Mouse (Mus musculus): ENCODE data around the gene Aatf.

Aatf gene

GRCm38 (mm10) chr11:84522577-84523320 lies 9.4 kb upstream of the Aatf start:
- DNase-seq (ENCODE audit: low read depth, low spot score): no peak

GRCm38 (mm10) chr11:84521751-84522299 lies 8.5 kb upstream of the Aatf start:
- no peak for DNase-seq (ENCODE audit: low read depth, low spot score)

GRCm38 (mm10) chr11:84521071-84521390 lies 7.7 kb upstream of the Aatf start:
- DNase-seq (ENCODE audit: low read depth, low spot score): no peak

GRCm38 (mm10) chr11:84520269-84521070 lies 7.1 kb upstream of the Aatf start:
- DNase-seq (ENCODE audit: low read depth, low spot score): no peak

- no peak for DNase-seq (ENCODE audit: low read depth, low spot score)
Observed at GRCm38 (mm10) chr11:84519576-84520268, 6.4 kb upstream of the Aatf start.

DNA sequence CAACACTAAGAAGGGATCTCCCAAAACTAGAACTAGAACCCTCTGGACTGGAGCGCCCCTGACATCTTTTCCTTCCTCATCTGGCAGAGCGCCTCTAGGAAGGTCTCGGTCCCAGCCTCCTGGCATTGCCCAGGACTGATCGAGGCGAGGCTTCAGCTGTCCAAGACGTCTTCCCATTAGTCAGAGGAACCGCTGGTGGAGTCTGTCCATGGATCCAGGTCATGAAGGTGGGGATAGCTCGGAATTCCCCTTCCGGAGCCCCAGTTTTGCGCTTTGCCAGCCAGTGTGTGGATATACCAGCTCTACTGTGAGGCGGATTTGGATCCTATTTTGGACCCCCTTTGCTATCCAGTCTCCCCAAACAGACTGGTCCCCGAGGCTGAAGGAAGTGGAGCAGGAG lies 5.7 kb upstream of the Aatf start:
- no peak for DNase-seq (ENCODE audit: low read depth, low spot score)

DNA sequence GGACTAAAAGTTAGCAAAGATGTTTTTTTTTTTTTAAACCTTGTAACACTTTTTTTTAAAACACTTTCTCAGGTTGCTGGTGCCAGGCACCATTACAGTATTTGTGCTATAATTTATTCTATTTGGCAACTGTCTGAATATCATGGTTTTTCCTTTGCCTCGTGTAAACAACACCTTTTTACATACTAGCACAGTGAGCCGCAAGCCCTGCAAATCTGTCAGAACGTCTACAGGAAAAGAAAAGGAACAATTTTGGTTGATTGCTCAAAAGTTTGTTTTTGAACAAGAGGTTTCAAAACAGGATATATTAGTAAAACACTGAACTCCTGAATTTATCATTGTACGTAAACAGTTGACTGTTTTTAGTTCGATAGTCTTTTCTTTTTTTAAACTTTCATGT lies 4.9 kb upstream of the Aatf start:
- no peak for DNase-seq (ENCODE audit: low read depth, low spot score)

DNA sequence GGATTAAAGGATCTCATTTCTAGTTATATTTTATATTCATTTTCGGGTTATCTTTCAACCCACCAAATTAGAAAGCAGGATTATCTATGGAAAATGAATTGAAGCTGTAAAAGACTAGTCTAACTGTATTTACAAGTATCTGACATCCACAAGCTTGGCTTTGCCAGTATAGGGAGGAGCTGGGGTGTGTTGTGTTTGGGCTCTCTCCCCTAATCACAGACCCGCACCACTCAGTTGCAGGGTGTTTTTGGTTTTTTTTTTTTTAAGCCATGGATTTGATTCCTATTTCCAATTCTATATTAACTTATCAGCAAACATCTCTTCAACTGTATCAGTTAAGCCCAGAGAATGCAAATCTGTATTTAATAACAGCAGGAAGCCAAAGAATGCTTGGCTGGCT lies 4.1 kb upstream of the Aatf start:
- DNase-seq (ENCODE audit: low read depth, low spot score): no peak

DNA sequence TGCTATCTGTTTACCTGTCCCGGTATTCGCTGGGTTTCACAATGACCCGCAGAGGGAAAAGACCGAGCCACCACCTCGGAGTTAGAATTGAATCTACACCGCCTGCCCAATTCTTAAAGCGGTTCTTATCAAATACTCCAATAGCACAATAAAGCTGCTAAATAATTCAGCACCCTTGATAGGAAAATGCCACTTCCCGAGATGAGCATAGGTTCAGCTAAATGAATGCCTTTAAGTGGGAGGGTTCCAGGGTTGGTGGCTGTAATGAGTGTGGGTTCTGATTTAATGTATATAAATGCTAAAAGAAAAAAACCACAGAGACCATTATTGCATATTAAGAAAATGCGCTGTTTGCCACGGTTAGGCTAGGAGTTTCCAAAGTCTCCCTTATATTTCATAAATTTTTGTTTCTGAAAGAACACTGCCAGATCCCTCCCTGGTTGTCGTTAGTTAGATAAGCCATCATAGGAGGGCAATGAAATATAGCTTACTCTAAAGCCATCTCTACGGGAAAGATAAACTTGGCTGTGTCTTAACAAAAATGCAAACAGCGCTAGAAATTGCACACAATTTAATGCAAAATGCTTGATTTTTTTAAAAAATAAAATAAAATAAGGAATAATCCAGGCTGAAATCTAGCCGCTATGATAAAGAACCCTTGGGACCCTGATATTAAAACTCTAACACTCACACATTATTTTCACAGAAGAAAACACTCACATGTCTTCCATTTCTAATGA lies 3.3 kb upstream of the Aatf start:
- no peak for DNase-seq (ENCODE audit: low read depth, low spot score)

- DNase-seq (ENCODE audit: low read depth, low spot score): no peak
Observed at GRCm38 (mm10) chr11:84512031-84512430, 1.3 kb downstream of the Aatf start.

DNA sequence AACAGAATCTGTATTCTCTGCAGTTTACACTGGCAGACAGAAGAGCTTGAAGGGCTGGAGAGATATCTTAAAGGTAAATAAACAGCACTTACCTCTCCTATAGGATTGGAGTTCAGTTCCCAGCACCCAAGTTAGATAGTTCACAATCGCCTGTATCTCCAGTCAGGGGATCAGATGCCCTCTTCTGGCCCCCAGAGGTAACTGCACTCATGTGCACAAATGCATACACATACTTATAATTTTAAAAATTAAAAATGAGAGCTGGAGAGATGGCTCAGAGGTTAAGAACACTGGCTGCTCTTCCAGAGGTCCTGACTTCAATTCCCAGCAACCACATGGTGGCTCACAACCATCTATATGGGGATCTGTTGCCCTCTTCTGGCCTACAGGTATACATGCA lies 9.0 kb downstream of the Aatf start:
- DNase-seq (ENCODE audit: low read depth, low spot score): no peak

DNA sequence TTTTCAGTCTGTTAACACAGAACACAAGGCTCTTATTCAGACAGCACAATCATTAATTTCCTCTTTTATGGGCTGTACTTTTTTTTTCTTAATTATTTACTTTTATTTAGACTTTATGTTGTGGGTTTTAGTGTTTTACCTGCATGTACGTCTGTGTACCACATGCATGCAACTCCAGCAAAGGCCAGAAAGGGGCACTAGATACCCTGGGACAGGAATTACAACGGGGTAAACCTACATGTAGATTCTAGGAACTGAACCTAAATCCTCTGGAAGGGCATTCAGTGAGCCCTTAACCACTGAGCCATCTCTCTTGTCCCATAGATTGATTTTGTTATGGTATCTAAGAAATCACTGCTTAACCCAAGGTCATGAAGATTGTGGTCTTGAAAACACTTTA lies 15.4 kb downstream of the Aatf start:
- no peak for DNase-seq (ENCODE audit: low read depth, low spot score)

- no peak for DNase-seq (ENCODE audit: low read depth, low spot score)
Observed at GRCm38 (mm10) chr11:84496901-84497300, 16.4 kb downstream of the Aatf start.

DNA sequence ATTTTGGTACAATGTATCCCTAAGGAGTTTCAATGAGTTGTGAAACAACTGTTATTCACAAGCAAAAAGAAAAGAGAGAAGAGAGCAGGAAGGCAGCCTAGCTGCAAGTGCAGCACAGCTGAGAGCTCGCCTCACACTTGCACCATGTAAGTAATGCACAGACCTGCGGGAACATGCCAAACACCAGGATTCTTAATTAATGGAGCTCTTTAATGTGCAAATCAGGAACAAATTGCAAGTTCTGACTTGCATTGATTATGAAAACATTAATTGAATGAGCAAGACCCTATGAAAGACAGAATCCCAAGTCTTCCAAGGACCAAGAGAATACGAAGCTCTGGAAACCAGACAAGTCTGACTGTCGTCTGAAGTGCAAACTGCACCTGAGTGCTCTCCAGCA lies 17.5 kb downstream of the Aatf start:
- no peak for DNase-seq (ENCODE audit: low read depth, low spot score)

GRCm38 (mm10) chr11:84481661-84482060 lies 31.7 kb downstream of the Aatf start:
- DNase-seq (ENCODE audit: low read depth, low spot score): no peak

- no peak for DNase-seq (ENCODE audit: low read depth, low spot score)
Observed at GRCm38 (mm10) chr11:84480451-84480850, 32.9 kb downstream of the Aatf start.

DNA sequence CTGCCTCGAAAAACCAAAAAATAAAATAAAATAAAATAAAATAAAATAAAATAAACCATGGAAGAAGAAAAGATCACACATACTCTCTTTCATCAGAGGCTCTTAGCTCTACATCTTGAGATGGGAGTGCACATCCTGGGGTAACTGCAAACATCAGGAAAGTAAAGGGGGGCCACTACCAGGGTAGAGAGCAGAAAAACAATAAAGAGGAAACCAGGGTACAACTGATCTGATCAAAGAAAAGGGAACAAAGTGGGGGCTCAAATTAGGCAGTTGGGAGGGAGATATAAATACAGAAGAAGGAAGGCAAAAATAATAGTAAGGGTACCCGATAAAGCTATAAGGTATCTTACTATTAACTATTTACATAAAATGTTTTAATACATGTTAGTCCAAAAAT lies 36.7 kb downstream of the Aatf start:
- no peak for DNase-seq (ENCODE audit: low read depth, low spot score)

- no peak for DNase-seq (ENCODE audit: low read depth, low spot score)
Observed at GRCm38 (mm10) chr11:84475991-84476390, 37.3 kb downstream of the Aatf start.

DNA sequence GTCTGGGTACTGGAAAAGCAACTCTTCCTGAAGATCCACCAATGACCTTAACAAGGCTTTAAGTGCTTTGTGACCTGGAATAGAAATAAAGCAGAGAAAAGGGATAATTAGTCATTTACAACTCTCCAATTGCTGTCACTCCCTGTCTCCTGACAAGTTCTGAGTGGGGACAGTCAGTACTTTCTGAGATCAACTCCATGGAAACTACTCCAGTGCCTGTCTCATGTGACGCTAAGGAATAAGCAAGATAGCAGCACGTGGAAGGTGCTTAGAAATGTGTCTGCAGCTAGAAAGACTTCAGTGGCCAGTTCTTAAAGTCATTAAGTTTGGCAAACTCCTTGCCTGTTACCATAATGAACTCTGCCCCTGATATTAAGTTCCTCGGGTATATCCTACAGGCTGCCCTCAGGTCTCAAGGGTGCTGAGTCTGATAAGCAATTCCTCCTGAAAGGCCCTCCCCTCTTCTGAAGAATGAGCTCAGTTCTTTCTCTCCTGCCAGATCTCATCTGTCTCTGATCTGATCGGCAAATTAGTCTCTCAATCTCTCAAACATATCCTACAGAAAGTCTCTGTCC lies 40.1 kb downstream of the Aatf start:
- no peak for DNase-seq (ENCODE audit: low read depth, low spot score)

GRCm38 (mm10) chr11:84464571-84464970 lies 48.8 kb downstream of the Aatf start:
- no peak for DNase-seq (ENCODE audit: low read depth, low spot score)

DNA sequence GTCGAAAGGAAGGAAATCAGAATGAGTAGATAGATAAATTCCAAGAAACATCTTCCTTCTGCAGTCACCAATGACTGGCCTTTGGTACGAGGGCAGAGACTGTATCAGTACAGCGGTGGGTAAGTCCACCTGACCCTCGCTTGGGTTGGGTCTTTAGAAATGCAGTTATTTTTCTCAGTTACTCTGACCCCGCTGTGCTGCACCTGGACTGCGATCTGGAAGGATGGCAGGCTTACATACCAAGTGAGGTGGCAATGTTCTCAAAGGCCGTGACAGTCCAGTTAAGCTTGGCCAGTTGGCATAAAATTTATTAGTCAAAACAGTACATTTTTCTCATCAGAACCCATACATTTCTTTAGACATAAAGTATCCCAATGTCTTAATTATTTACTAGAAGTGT lies 59.4 kb downstream of the Aatf start:
- DNase-seq (ENCODE audit: low read depth, low spot score): no peak
